ENCODE assay signal across 9 mouse cellular contexts in the genomic region with DNA sequence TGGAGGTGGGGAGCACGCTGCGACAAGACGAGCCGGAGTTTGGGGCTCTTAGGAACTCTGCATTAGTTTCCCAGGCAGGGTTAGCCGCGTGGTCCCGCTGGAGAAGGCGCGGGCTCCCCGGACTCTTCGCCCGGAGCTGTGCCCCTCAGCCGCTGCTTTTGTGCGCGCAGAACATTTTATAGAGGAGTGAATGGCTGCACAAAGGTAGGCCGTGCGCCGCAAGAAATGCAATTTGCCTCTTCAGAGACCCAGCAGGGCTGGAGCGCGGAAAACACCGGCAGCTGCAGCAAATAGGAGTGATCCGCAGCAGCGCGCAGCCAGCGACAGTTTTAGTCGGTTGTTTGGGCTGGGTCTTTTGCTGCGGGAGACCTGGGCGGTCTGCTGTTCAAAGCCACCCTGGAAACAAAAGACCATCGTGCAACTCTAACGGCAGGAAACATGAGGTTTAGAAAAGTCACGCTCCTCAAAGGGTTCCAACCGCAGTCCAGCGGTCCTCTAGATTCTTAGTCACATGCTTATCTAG. TPM values are rescaled to one million over a fixed set of nuclear protein-coding genes. Genes with fewer than 3 reads are reported as not detected.
DNase-seq lines count a peak whose midpoint lies in the region; ATAC-seq and TF ChIP-seq lines count a peak whose summit lies in the region.
"Had no signal": no experiment of that assay in that cellular context is flagged by ENCODE, and none has a peak within 500 bp of the region (broad histone marks: within the 10 kb centered on the region; RNA-seq: fewer than 3 reads in every experiment).

Zfp800 (minus strand) TSS at position 325 of the 523 bp plus-strand sequence.

- no peak for TF ChIP-seq POLR2A in lung, adult 2 months (IDR thresholded peaks at IDR 0.05; ENCODE audit: borderline replicate concordance, extremely low read depth, low read depth, low read length)

- peak within 1 kb of the TSS; percentile 70 for H3K9ac ChIP-seq in forebrain, embryonic 11.5 days (ENCODE audit: low read length)
- peak within 1 kb of the TSS; percentile 40 for H3K9ac ChIP-seq in stomach, embryonic 16.5 days (ENCODE audit: low read length)

- H3K27me3 ChIP-seq in forebrain, embryonic 11.5 days (ENCODE audit: control insufficient read depth, insufficient read depth, low read length) = peaks cover 19% of the 10 kb centered on the region
- H3K27me3 ChIP-seq in stomach, embryonic 16.5 days (ENCODE audit: control insufficient read depth, insufficient read depth, low read length) = peaks cover 14% of the 10 kb centered on the region

- peak within 1 kb of the TSS; percentile 77 for H3K4me2 ChIP-seq in forebrain, embryonic 11.5 days (ENCODE audit: low read depth, low read length, severe bottlenecking)
- peak within 1 kb of the TSS; percentile 78 for H3K4me2 ChIP-seq in stomach, embryonic 16.5 days (ENCODE audit: low read depth, low read length)

- DNase-seq in lung, adult 2 months = no peak
- no peak for DNase-seq in lung, postnatal 36 days
- DNase-seq in adrenal gland, postnatal 10 days = peak; percentile 20
- DNase-seq in forebrain, embryonic 11.5 days (ENCODE audit: low spot score) = peak; percentile 78
- DNase-seq in right cerebral cortex, postnatal 14 days = no peak

- H3K4me3 ChIP-seq in lung, adult 2 months (replicated peaks; ENCODE audit: extremely low read depth, low read depth, low read length) = peak within 1 kb of the TSS; percentile 41
- peak within 1 kb of the TSS; percentile 43 for H3K4me3 ChIP-seq in forebrain, embryonic 11.5 days (ENCODE audit: low read depth, low read length)
- H3K4me3 ChIP-seq in stomach, embryonic 16.5 days (replicated peaks; ENCODE audit: low read length) = peak within 1 kb of the TSS; percentile 49
- H3K4me3 ChIP-seq: erythroblast, embryonic 14.5 days had no signal

- H3K36me3 ChIP-seq in forebrain, embryonic 11.5 days (ENCODE audit: control insufficient read depth, insufficient read depth, low read length) = no peaks in the 10 kb centered on the region
- no peaks in the 10 kb centered on the region for H3K36me3 ChIP-seq in stomach, embryonic 16.5 days (ENCODE audit: control insufficient read depth, insufficient read depth, low read length)

- ATAC-seq in forebrain, embryonic 11.5 days (replicated peaks; ENCODE audit: low FRiP score) = peak; percentile 63
- ATAC-seq in inflammation-experienced regulatory T-cells, adult 6 months = peak; percentile 46
- peak; percentile 45 for ATAC-seq in megakaryocyte, adult 5-6 weeks (ENCODE audit: poor library complexity, severe bottlenecking)
- ATAC-seq in stomach, embryonic 16.5 days (ENCODE audit: insufficient read depth, low FRiP score) = no peak

- H3K9me3 ChIP-seq in forebrain, embryonic 11.5 days (ENCODE audit: control insufficient read depth, low read length) = no peaks in the 10 kb centered on the region
- 0 out of 2 replicates have a peak, but pooled peaks cover 3% of the 10 kb centered on the region for H3K9me3 ChIP-seq in stomach, embryonic 16.5 days (replicated peaks; ENCODE audit: control insufficient read depth, low read length)

- H3K4me1 ChIP-seq in lung, adult 2 months (ENCODE audit: control insufficient read depth, insufficient read depth, low read length) = no peaks in the 10 kb centered on the region; the same call in 1 of the 2 replicates
- H3K4me1 ChIP-seq in forebrain, embryonic 11.5 days (replicated peaks; ENCODE audit: control insufficient read depth, insufficient read depth, low read length) = peaks cover 4% of the 10 kb centered on the region; the same call in 1 of the 2 replicates
- no peaks in the 10 kb centered on the region for H3K4me1 ChIP-seq in stomach, embryonic 16.5 days (ENCODE audit: control insufficient read depth, insufficient read depth, low read length)

- peak within 1 kb of the TSS; percentile 81 for H3K27ac ChIP-seq in forebrain, embryonic 11.5 days (ENCODE audit: low read depth, low read length)
- no peak within 1 kb of the TSS for H3K27ac ChIP-seq in stomach, embryonic 16.5 days (ENCODE audit: low read length)

- WGBS in lung, adult 2 months = 2% methylated on average over 33 of the region's 33 CpGs
- under 1% methylated on average over 33 of the region's 33 CpGs for WGBS in forebrain, embryonic 11.5 days
- WGBS in stomach, embryonic 16.5 days = under 1% methylated on average over 33 of the region's 33 CpGs

- TF ChIP-seq CTCF in lung, adult 2 months (IDR thresholded peaks at IDR 0.05; ENCODE audit: insufficient read depth, low read length) = no peak

RNA-seq across cellular contexts. Expression of gene Zfp800, which starts in this region (rescaled TPM):
- 3.0 and 4.4 TPM in 2 replicates for polyA plus RNA-seq in lung, adult 2 months (2012; rRNA removed)
- total RNA-seq in adrenal gland, postnatal 10 days (2021) = 10 to 100 TPM; 18.4 to 20.1 TPM
- polyA plus RNA-seq in forebrain, embryonic 11.5 days (2014; fragmentation: Nextera tagmentation; extraction: Ambion mirVana) = 23.9 and 26.0 TPM in 2 replicates
- 10 to 100 TPM; 25.4 to 38.2 (median 29.1) TPM for polyA plus RNA-seq in inflammation-experienced regulatory T-cells, adult 6 months (2017; shearing (Covaris generic))
- total RNA-seq in megakaryocyte, adult 5-6 weeks (2015) = 29.3 and 40.3 TPM in 2 replicates
- total RNA-seq in megakaryocyte, adult 5-6 weeks (2017) = 36.1 and 48.9 TPM in 2 replicates
- polyA plus RNA-seq in stomach, embryonic 16.5 days (2015; fragmentation: Nextera tagmentation; extraction: Ambion mirVana) = 15.2 and 17.6 TPM in 2 replicates

Comparison
In these comparisons a context has a peak if more than half of its experiments do, and no peak if none do; other contexts are left out.
1. DNase-seq: peak in adrenal gland, postnatal 10 days (single experiment) and forebrain, embryonic 11.5 days (single experiment); none in lung, adult 2 months (single experiment), lung, postnatal 36 days (single experiment) and right cerebral cortex, postnatal 14 days (single experiment).
2. Peak in every context shown above with its lines, with median percentiles within 50 percentile points of each other: H3K4me3 ChIP-seq.